In the genomic region with DNA sequence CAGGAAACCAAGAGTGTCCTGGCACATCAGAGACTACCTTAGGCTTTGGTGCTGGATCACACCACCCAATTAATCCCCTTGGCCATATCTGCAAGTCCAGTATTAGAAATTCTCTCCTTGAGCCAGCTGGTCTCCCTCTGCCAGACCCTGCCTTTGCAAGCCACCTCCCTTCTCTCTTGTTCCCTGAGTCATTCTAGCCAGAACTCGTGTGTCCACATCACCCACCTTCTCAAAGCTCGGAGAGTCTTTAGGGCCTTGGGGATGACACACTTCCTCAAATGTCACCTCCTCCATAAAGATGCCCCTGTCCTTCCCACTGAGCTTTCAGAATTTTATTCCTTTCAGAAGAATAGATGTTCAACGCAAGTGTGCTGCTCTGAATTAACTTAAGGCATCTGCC, we compare ENCODE assay signal across 13 mouse cellular contexts.
A peak's percentile ranks its signal among the peaks of the same experiment; 100 is the strongest.
DNase-seq lines count a peak whose midpoint lies in the region; ATAC-seq and TF ChIP-seq lines count a peak whose summit lies in the region.
"Had no signal": no experiment of that assay in that cellular context is flagged by ENCODE, and none has a peak within 500 bp of the region (broad histone marks: within the 10 kb centered on the region; RNA-seq: fewer than 3 reads in every experiment).

No protein-coding gene starts in this region.

- ATAC-seq in heart, embryonic 12.5 days (ENCODE audit: insufficient number of reproducible peaks, low FRiP score), result no peak
- peak; percentile 46 for ATAC-seq in common myeloid progenitor, adult 5-6 weeks (replicated peaks; ENCODE audit: low read depth, poor library complexity, severe bottlenecking)
- ATAC-seq in stomach, postnatal 0 days (ENCODE audit: low FRiP score, low TSS enrichment), result 0 out of 2 replicates have a peak, but pooled peaks have one; percentile 19

- H3K27me3 ChIP-seq in heart, embryonic 12.5 days (replicated peaks), result no peaks in the 10 kb centered on the region
- H3K27me3 ChIP-seq in stomach, postnatal 0 days (ENCODE audit: control insufficient read depth, insufficient read depth, low read length), result no peaks in the 10 kb centered on the region
- H3K27me3 ChIP-seq: hindbrain, embryonic 15.5 days; neural tube, embryonic 15.5 days; Patski had no signal

- H3K4me2 ChIP-seq in heart, embryonic 12.5 days, result peak overlapping the region; percentile 45; the same call in 1 of the 2 replicates
- no peak overlapping the region for H3K4me2 ChIP-seq in stomach, postnatal 0 days (replicated peaks; ENCODE audit: low read depth)
- H3K4me2 ChIP-seq: hindbrain, embryonic 15.5 days; neural tube, embryonic 15.5 days had no signal

- 63% methylated on average over 3 of the region's 3 CpGs for WGBS in heart, embryonic 12.5 days
- WGBS in stomach, postnatal 0 days, result 71% methylated on average over 3 of the region's 3 CpGs

- no peak for TF ChIP-seq EP300 in stomach, postnatal 0 days (optimal IDR thresholded peaks at IDR 0.05)

- no peak for TF ChIP-seq CTCF in stomach, postnatal 0 days (IDR thresholded peaks at IDR 0.05; ENCODE audit: low read depth)

- H3K27ac ChIP-seq in heart, embryonic 12.5 days (ENCODE audit: poor library complexity, severe bottlenecking), result peak overlapping the region; percentile 89
- H3K27ac ChIP-seq in stomach, postnatal 0 days (replicated peaks), result no peak overlapping the region
- H3K27ac ChIP-seq: forebrain, embryonic 10.5 days; hindbrain, embryonic 15.5 days; midbrain, embryonic 10.5 days; neural tube, embryonic 15.5 days had no signal

- no peaks in the 10 kb centered on the region for H3K36me3 ChIP-seq in heart, embryonic 12.5 days
- H3K36me3 ChIP-seq in stomach, postnatal 0 days (ENCODE audit: control insufficient read depth, insufficient read depth, low read length), result no peaks in the 10 kb centered on the region
- H3K36me3 ChIP-seq: forebrain, embryonic 10.5 days; hindbrain, embryonic 15.5 days; midbrain, embryonic 10.5 days; neural tube, embryonic 15.5 days had no signal

- no peak overlapping the region for H3K4me3 ChIP-seq in heart, embryonic 12.5 days
- H3K4me3 ChIP-seq in stomach, postnatal 0 days (ENCODE audit: low read depth, low read length), result no peak overlapping the region
- H3K4me3 ChIP-seq: forebrain, embryonic 10.5 days; hindbrain, embryonic 15.5 days; midbrain, embryonic 10.5 days; neural tube, embryonic 15.5 days had no signal

- H3K9me3 ChIP-seq in heart, embryonic 12.5 days (replicated peaks), result no peaks in the 10 kb centered on the region
- H3K9me3 ChIP-seq in stomach, postnatal 0 days (ENCODE audit: control insufficient read depth, low read length), result no peaks in the 10 kb centered on the region
- H3K9me3 ChIP-seq: forebrain, embryonic 10.5 days; hindbrain, embryonic 15.5 days; midbrain, embryonic 10.5 days; neural tube, embryonic 15.5 days had no signal

- DNase-seq in heart, postnatal 4 days, result no peak
- DNase-seq in right cerebral cortex, adult 18-20 months, result peak; percentile 24
- no peak for DNase-seq in right cerebral cortex, postnatal 25 days
- DNase-seq in stomach, postnatal 0 days (ENCODE audit: low spot score), result no peak
- DNase-seq in thymus, postnatal 25 days, result no peak
- DNase-seq: thymus, postnatal 36 days had no signal

- H3K9ac ChIP-seq in heart, embryonic 12.5 days, result no peak overlapping the region
- no peak overlapping the region for H3K9ac ChIP-seq in stomach, postnatal 0 days (ENCODE audit: low read length)
- H3K9ac ChIP-seq: hindbrain, embryonic 15.5 days; neural tube, embryonic 15.5 days had no signal

- H3K4me1 ChIP-seq in heart, embryonic 12.5 days (replicated peaks), result peaks cover 51% of the 10 kb centered on the region
- H3K4me1 ChIP-seq in stomach, postnatal 0 days (replicated peaks; ENCODE audit: control insufficient read depth, insufficient read depth), result no peaks in the 10 kb centered on the region
- H3K4me1 ChIP-seq: forebrain, embryonic 10.5 days; hindbrain, embryonic 15.5 days; midbrain, embryonic 10.5 days had no signal
